Mouse (Mus musculus): ENCODE measurements around the gene Lst1.

Gene Lst1

GRCm38 (mm10) chr17:35159638-35160037 lies 28.6 kb downstream of the Lst1 start:
- no peak for DNase-seq (ENCODE audit: low read depth, low spot score)

GRCm38 (mm10) chr17:35158850-35159593 lies 29.2 kb downstream of the Lst1 start:
- no peak for DNase-seq (ENCODE audit: low read depth, low spot score)

- no peak for DNase-seq (ENCODE audit: low read depth, low spot score)
These were observed 30.5 kb downstream of the Lst1 start for GRCm38 (mm10) chr17:35157661-35158175.

GRCm38 (mm10) chr17:35157254-35157653 lies 31.0 kb downstream of the Lst1 start:
- no peak for DNase-seq (ENCODE audit: low read depth, low spot score)

GRCm38 (mm10) chr17:35156461-35157200 lies 31.6 kb downstream of the Lst1 start:
- DNase-seq (ENCODE audit: low read depth, low spot score), result no peak

- DNase-seq (ENCODE audit: low read depth, low spot score), result no peak
These were observed 32.8 kb downstream of the Lst1 start for GRCm38 (mm10) chr17:35155451-35155850.

GRCm38 (mm10) chr17:35154616-35155015 lies 33.6 kb downstream of the Lst1 start:
- no peak for DNase-seq (ENCODE audit: low read depth, low spot score)

GRCm38 (mm10) chr17:35153931-35154330 lies 34.3 kb downstream of the Lst1 start:
- DNase-seq (ENCODE audit: low read depth, low spot score), result no peak

- DNase-seq (ENCODE audit: low read depth, low spot score), result no peak
These were observed 35.2 kb downstream of the Lst1 start for GRCm38 (mm10) chr17:35153077-35153476.

GRCm38 (mm10) chr17:35152121-35152520 lies 36.1 kb downstream of the Lst1 start:
- no peak for DNase-seq (ENCODE audit: low read depth, low spot score)

GRCm38 (mm10) chr17:35147922-35148639 lies 40.2 kb downstream of the Lst1 start:
- no peak for DNase-seq (ENCODE audit: low read depth, low spot score)

GRCm38 (mm10) chr17:35147348-35147747 lies 40.9 kb downstream of the Lst1 start:
- no peak for DNase-seq (ENCODE audit: low read depth, low spot score)

GRCm38 (mm10) chr17:35146139-35146538 lies 42.1 kb downstream of the Lst1 start:
- DNase-seq (ENCODE audit: low read depth, low spot score), result no peak

- peak; percentile 66 for DNase-seq (ENCODE audit: low read depth, low spot score)
These were observed 46.3 kb downstream of the Lst1 start for GRCm38 (mm10) chr17:35141971-35142370.

GRCm38 (mm10) chr17:35140490-35140996 lies 47.7 kb downstream of the Lst1 start:
- no peak for DNase-seq (ENCODE audit: low read depth, low spot score)

- no peak for DNase-seq (ENCODE audit: low read depth, low spot score)
These were observed 49.0 kb downstream of the Lst1 start for GRCm38 (mm10) chr17:35139269-35139668.

GRCm38 (mm10) chr17:35135591-35136320 lies 52.5 kb downstream of the Lst1 start:
- peak; percentile 83 for DNase-seq (ENCODE audit: low read depth, low spot score)
